Mouse (Mus musculus): ENCODE measurements at regions not wholly inside any gene's neighbourhood (a gene's known extent, or its start where the extent isn't known, plus 50 kb on each side); places are given as distances from the start of the nearest gene placed in this dataset.
A peak's percentile ranks its signal among the peaks of the same experiment; 100 is the strongest.

GRCm38 (mm10) chr4:82234443-82234842 is 471.1 kb downstream of the Nfib start:
- ATAC-seq (replicated peaks; ENCODE audit: extremely low read depth, insufficient read depth, low FRiP score), result no peak
- H3K9ac ChIP-seq (ENCODE audit: low read length), result no peak overlapping the region
- H3K36me3 ChIP-seq (ENCODE audit: control insufficient read depth, insufficient read depth), result peaks cover 7% of the 10 kb centered on the region; the same call in 1 of the 2 replicates
- 43% methylated on average over 5 of the region's 5 CpGs for WGBS
- no peaks in the 10 kb centered on the region for H3K27me3 ChIP-seq (ENCODE audit: control insufficient read depth, insufficient read depth, low read length)
- no peak overlapping the region for H3K4me3 ChIP-seq (ENCODE audit: low read length)
- peaks cover 6% of the 10 kb centered on the region; the same call in 1 of the 2 replicates for H3K4me1 ChIP-seq (ENCODE audit: control insufficient read depth, insufficient read depth, low read length)
- no peak overlapping the region for H3K4me2 ChIP-seq (ENCODE audit: low read depth, low read length)
- H3K9me3 ChIP-seq (replicated peaks; ENCODE audit: control insufficient read depth, low read length), result peaks cover 14% of the 10 kb centered on the region
- H3K27ac ChIP-seq (ENCODE audit: low read length), result no peak overlapping the region

- ATAC-seq (replicated peaks; ENCODE audit: extremely low read depth, insufficient read depth, low FRiP score), result no peak
- Histone ChIP-seq H3K27me3 (ENCODE audit: control insufficient read depth, insufficient read depth, low read length) (no peaks in the 10 kb centered on the region), H3K27ac (ENCODE audit: low read length) (no peak overlapping the region), H3K4me1 (ENCODE audit: control insufficient read depth, insufficient read depth, low read length) (no peaks in the 10 kb centered on the region), H3K4me2 (ENCODE audit: low read depth, low read length) (no peak overlapping the region), H3K9me3 (replicated peaks; ENCODE audit: control insufficient read depth, low read length) (no peaks in the 10 kb centered on the region), H3K4me3 (ENCODE audit: low read length) (no peak overlapping the region), H3K36me3 (ENCODE audit: control insufficient read depth, insufficient read depth) (no peaks in the 10 kb centered on the region), H3K9ac (ENCODE audit: low read length) (no peak overlapping the region)
- 59% methylated on average over 6 of the region's 6 CpGs for WGBS
Observed at GRCm38 (mm10) chr4:82226197-82227119, 479.1 kb downstream of the Nfib start.

- H3K27me3 ChIP-seq (ENCODE audit: control insufficient read depth, insufficient read depth, low read length), result no peaks in the 10 kb centered on the region
- no peak overlapping the region for H3K4me2 ChIP-seq (ENCODE audit: low read depth, low read length)
- H3K9ac ChIP-seq (ENCODE audit: low read length), result no peak overlapping the region
- H3K9me3 ChIP-seq (replicated peaks; ENCODE audit: control insufficient read depth, low read length), result no peaks in the 10 kb centered on the region
- no peak overlapping the region for H3K4me3 ChIP-seq (ENCODE audit: low read length)
- 82% methylated on average over 8 of the region's 8 CpGs for WGBS
- no peak overlapping the region for H3K27ac ChIP-seq (ENCODE audit: low read length)
- ATAC-seq (replicated peaks; ENCODE audit: extremely low read depth, insufficient read depth, low FRiP score), result no peak
- H3K4me1 ChIP-seq (ENCODE audit: control insufficient read depth, insufficient read depth, low read length), result no peaks in the 10 kb centered on the region
- no peaks in the 10 kb centered on the region for H3K36me3 ChIP-seq (ENCODE audit: control insufficient read depth, insufficient read depth)
Observed at GRCm38 (mm10) chr4:82220724-82221123, 484.8 kb downstream of the Nfib start.

- 0 out of 2 replicates have a peak overlapping the region, but pooled peaks have one; percentile 33 for H3K27ac ChIP-seq (ENCODE audit: low read length)
- no peaks in the 10 kb centered on the region for H3K4me1 ChIP-seq (ENCODE audit: control insufficient read depth, insufficient read depth, low read length)
- no peaks in the 10 kb centered on the region for H3K27me3 ChIP-seq (ENCODE audit: control insufficient read depth, insufficient read depth, low read length)
- H3K4me3 ChIP-seq (ENCODE audit: low read length), result no peak overlapping the region
- H3K9ac ChIP-seq (ENCODE audit: low read length), result no peak overlapping the region
- H3K4me2 ChIP-seq (ENCODE audit: low read depth, low read length), result no peak overlapping the region
- no peaks in the 10 kb centered on the region for H3K9me3 ChIP-seq (replicated peaks; ENCODE audit: control insufficient read depth, low read length)
- 65% methylated on average over 7 of the region's 7 CpGs for WGBS
- no peak for ATAC-seq (replicated peaks; ENCODE audit: extremely low read depth, insufficient read depth, low FRiP score)
- H3K36me3 ChIP-seq (ENCODE audit: control insufficient read depth, insufficient read depth), result no peaks in the 10 kb centered on the region
Observed at GRCm38 (mm10) chr4:82220120-82220714, 485.3 kb downstream of the Nfib start.

GRCm38 (mm10) chr4:82218616-82219015 is 486.9 kb downstream of the Nfib start:
- no peak overlapping the region for H3K4me3 ChIP-seq (ENCODE audit: low read length)
- ATAC-seq (replicated peaks; ENCODE audit: extremely low read depth, insufficient read depth, low FRiP score), result no peak
- H3K36me3 ChIP-seq (ENCODE audit: control insufficient read depth, insufficient read depth), result no peaks in the 10 kb centered on the region
- WGBS, result 80% methylated on average over 6 of the region's 6 CpGs
- H3K9ac ChIP-seq (ENCODE audit: low read length), result no peak overlapping the region
- no peaks in the 10 kb centered on the region for H3K4me1 ChIP-seq (ENCODE audit: control insufficient read depth, insufficient read depth, low read length)
- no peak overlapping the region for H3K4me2 ChIP-seq (ENCODE audit: low read depth, low read length)
- H3K9me3 ChIP-seq (replicated peaks; ENCODE audit: control insufficient read depth, low read length), result no peaks in the 10 kb centered on the region
- no peak overlapping the region for H3K27ac ChIP-seq (ENCODE audit: low read length)
- no peaks in the 10 kb centered on the region for H3K27me3 ChIP-seq (ENCODE audit: control insufficient read depth, insufficient read depth, low read length)

- H3K4me1 ChIP-seq (ENCODE audit: control insufficient read depth, insufficient read depth, low read length), result no peaks in the 10 kb centered on the region
- no peak overlapping the region for H3K4me2 ChIP-seq (ENCODE audit: low read depth, low read length)
- no peak overlapping the region for H3K27ac ChIP-seq (ENCODE audit: low read length)
- H3K9ac ChIP-seq (ENCODE audit: low read length), result no peak overlapping the region
- WGBS, result 89% methylated on average over 1 of the region's 1 CpGs
- no peaks in the 10 kb centered on the region for H3K9me3 ChIP-seq (replicated peaks; ENCODE audit: control insufficient read depth, low read length)
- ATAC-seq (replicated peaks; ENCODE audit: extremely low read depth, insufficient read depth, low FRiP score), result no peak
- H3K4me3 ChIP-seq (ENCODE audit: low read length), result no peak overlapping the region
- H3K27me3 ChIP-seq (ENCODE audit: control insufficient read depth, insufficient read depth, low read length), result no peaks in the 10 kb centered on the region
- H3K36me3 ChIP-seq (ENCODE audit: control insufficient read depth, insufficient read depth), result no peaks in the 10 kb centered on the region
Observed at GRCm38 (mm10) chr4:82207031-82207430, 498.5 kb downstream of the Nfib start.

GRCm38 (mm10) chr4:82200306-82200705 is 505.2 kb downstream of the Nfib start:
- ATAC-seq (replicated peaks; ENCODE audit: extremely low read depth, insufficient read depth, low FRiP score), result no peak
- Histone ChIP-seq H3K9ac (ENCODE audit: low read length) (no peak overlapping the region), H3K27me3 (ENCODE audit: control insufficient read depth, insufficient read depth, low read length) (no peaks in the 10 kb centered on the region), H3K36me3 (ENCODE audit: control insufficient read depth, insufficient read depth) (no peaks in the 10 kb centered on the region), H3K4me2 (ENCODE audit: low read depth, low read length) (no peak overlapping the region), H3K9me3 (replicated peaks; ENCODE audit: control insufficient read depth, low read length) (no peaks in the 10 kb centered on the region), H3K4me3 (ENCODE audit: low read length) (no peak overlapping the region), H3K27ac (ENCODE audit: low read length) (no peak overlapping the region), H3K4me1 (ENCODE audit: control insufficient read depth, insufficient read depth, low read length) (peaks cover 16% of the 10 kb centered on the region)
- 70% methylated on average over 2 of the region's 2 CpGs for WGBS

- Histone ChIP-seq H3K4me2 (ENCODE audit: low read depth, low read length) (no peak overlapping the region), H3K27me3 (ENCODE audit: control insufficient read depth, insufficient read depth, low read length) (no peaks in the 10 kb centered on the region), H3K9me3 (replicated peaks; ENCODE audit: control insufficient read depth, low read length) (no peaks in the 10 kb centered on the region), H3K9ac (ENCODE audit: low read length) (no peak overlapping the region), H3K4me3 (ENCODE audit: low read length) (no peak overlapping the region), H3K36me3 (ENCODE audit: control insufficient read depth, insufficient read depth) (no peaks in the 10 kb centered on the region), H3K4me1 (ENCODE audit: control insufficient read depth, insufficient read depth, low read length) (peaks cover 16% of the 10 kb centered on the region), H3K27ac (ENCODE audit: low read length) (no peak overlapping the region)
- no peak for ATAC-seq (replicated peaks; ENCODE audit: extremely low read depth, insufficient read depth, low FRiP score)
Observed at GRCm38 (mm10) chr4:82199118-82199517, 506.4 kb downstream of the Nfib start.

GRCm38 (mm10) chr4:82197611-82198010 is 507.9 kb downstream of the Nfib start:
- Histone ChIP-seq H3K27me3 (ENCODE audit: control insufficient read depth, insufficient read depth, low read length) (no peaks in the 10 kb centered on the region), H3K4me2 (ENCODE audit: low read depth, low read length) (no peak overlapping the region), H3K4me1 (ENCODE audit: control insufficient read depth, insufficient read depth, low read length) (peaks cover 16% of the 10 kb centered on the region), H3K9me3 (replicated peaks; ENCODE audit: control insufficient read depth, low read length) (no peaks in the 10 kb centered on the region), H3K9ac (ENCODE audit: low read length) (0 out of 2 replicates have a peak overlapping the region, but pooled peaks have one; percentile 12), H3K36me3 (ENCODE audit: control insufficient read depth, insufficient read depth) (no peaks in the 10 kb centered on the region), H3K4me3 (ENCODE audit: low read length) (no peak overlapping the region), H3K27ac (ENCODE audit: low read length) (peak overlapping the region; percentile 83)
- 41% methylated on average over 6 of the region's 6 CpGs for WGBS
- ATAC-seq (replicated peaks; ENCODE audit: extremely low read depth, insufficient read depth, low FRiP score), result peak; percentile 81
